Mouse (Mus musculus): ENCODE measurements around the gene Idh3b.

Gene Idh3b

DNA sequence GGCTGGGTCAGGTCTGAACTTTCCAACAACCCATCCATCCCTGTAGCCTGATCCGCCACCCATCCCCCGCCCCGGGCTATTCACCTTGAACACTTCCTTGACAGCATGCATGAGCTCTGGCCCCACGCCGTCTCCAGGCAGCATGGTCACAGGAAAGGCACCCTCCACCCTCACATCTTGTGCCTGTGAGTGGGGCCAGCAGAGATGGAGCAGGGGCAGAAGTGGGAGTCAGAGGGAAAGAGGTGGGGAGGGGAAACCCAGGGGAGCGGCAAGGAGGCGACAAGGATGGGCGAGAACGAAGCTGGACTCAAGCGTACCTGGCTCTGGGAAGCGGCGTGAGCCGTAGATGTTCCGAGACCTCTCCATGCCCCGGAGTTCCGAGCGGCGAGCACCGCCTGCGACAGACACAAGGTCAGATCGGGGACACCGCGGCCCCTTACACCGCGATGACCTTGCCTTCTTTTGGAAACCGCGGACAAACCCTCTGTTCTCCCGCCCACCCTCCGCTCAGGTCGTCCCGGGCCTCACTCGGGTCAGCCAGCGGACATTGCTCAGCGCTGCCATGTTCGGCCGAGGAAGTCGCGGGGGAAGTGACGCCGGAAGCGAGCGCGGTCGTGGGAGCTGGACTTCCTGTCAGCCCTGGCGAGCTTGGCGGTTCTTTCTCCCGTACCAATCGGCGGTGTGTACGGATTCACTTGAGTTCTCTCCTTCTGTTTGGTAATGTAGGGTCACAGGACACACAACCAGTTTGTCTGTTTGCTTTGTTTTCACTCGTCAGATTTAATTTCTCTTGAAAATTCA lies at the start of gene Idh3b:
Gene Idh3b (minus strand): TSS at position 694 of the 801 bp plus-strand sequence.
- CTCF ChIA-PET: interaction anchor here (0.7 kb wide), 1 partner anchor 9 kb away, joined by 3 read pairs; the partner anchor contains the start of gene Nop56

GRCm38 (mm10) chr2:130329502-130329901 lies 45.2 kb upstream of the Idh3b start:
- CTCF ChIA-PET: no interaction called here

- CTCF ChIA-PET: no interaction called here
These were observed 42.7 kb upstream of the Idh3b start for GRCm38 (mm10) chr2:130327057-130327456.

DNA sequence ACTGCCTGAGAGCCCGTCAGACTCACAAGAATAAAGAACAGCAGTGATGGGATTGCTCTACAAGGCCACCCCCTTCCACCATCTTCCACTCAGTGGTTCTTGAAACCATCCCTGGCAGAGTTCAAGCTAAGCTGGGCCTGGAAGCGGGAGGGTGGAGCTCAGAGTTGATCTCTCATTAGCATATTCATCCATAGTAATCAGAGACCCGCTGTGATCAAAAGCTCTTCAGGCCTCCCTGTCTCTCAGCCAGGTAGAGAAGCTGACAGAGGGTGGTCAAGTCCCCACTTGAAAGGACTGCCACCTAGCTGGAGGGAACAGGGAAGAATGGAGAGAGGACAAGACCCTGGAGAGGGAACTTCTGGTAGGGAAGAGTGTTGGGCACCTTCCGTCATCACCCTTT lies 18.7 kb upstream of the Idh3b start:
- CTCF ChIA-PET: no interaction called here

GRCm38 (mm10) chr2:130297580-130297979 lies 13.2 kb upstream of the Idh3b start:
- CTCF ChIA-PET: no interaction called here

- CTCF ChIA-PET: no interaction called here
These were observed 11.9 kb upstream of the Idh3b start for GRCm38 (mm10) chr2:130296134-130296745.

- CTCF ChIA-PET: no interaction called here
These were observed 11.2 kb upstream of the Idh3b start for GRCm38 (mm10) chr2:130295331-130296133.

- CTCF ChIA-PET: interaction anchor here (0.5 kb wide), 1 partner anchor 577 kb away, joined by 3 read pairs; no protein-coding TSS in a partner anchor
These were observed 10.6 kb upstream of the Idh3b start, which contains the start of gene Ebf4 for GRCm38 (mm10) chr2:130294936-130295277. Gene Ebf4 (plus strand): TSS chr2:130295169.

DNA sequence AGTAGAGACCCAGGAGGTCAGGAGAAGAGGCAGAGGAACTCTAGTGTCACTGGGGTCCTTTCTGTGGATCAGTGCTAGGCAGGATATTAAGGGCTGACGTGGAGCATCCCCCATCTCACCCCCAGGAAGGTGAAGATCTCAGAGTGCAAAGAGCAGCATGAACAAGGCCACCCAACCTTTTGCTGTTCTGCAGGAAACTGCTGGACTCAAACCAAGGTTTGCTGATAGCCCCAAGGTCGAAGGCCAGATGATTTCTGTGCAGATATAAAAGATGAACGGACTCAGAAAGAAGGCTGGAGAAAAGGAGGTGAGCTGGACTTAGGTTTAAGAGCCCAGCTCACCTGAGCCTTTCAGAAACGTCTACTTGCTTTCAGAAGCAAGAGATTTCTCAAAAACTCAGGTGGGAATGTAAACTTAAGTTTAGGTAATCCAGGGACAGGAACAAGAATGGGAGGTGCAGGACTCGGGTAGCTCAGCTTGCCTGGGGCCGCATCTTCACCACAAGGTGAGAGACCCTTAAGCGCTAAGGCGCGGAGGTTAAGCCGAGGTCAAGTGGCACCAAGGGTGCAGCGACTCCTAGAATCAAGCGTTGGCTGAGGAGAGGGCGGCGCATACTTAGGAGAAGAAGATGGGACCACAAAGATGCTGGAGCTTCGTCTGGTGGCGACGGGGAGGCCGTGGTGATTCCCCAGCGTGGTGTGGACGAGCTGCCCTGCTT lies 10.0 kb upstream of the Idh3b start:
- CTCF ChIA-PET: interaction anchor here (0.5 kb wide), 1 partner anchor 577 kb away, joined by 3 read pairs; no protein-coding TSS in a partner anchor

- CTCF ChIA-PET: no interaction called here
These were observed 9.1 kb upstream of the Idh3b start for GRCm38 (mm10) chr2:130293486-130293885.

DNA sequence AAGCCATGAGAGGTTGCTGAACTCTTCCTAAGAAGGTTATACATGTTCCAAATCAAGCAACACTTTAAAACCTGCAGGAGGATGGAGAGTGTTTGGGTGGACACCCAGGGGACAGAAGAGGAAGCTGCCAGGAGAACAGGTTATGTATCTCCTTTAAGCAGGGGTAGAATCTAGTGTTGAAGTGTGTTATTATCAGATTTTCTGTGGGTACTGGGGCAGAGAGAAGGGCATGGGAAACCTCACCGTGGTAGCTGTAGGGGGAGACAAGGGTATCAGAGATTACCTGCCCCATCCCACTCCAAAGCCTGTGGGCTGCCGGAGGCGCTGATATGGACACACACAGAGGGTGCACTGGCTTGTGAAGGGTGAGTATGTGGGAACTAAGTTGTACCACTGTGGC lies 8.7 kb upstream of the Idh3b start:
- CTCF ChIA-PET: interaction anchor here (0.6 kb wide), 1 partner anchor 21 kb away, joined by 3 read pairs; no protein-coding TSS in a partner anchor

DNA sequence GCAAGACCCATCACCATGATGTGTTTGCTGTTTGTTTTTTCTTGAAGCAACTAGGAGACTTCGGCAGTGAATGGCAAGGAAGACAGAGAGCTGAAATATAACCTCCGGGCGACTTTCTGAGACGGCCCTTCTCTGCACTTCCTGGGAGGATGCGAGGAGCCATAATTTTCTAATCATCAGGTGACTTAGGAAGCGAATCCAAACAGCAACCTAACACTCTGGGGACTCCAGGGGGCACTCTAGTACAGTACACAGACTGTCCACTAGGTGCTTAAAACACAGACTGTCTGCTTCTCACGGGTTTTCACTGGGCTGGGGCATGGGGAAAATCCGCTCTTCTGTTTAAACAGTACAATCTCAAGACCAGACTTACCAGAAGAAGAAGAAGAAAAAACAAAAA lies 7.1 kb upstream of the Idh3b start:
- CTCF ChIA-PET: interaction anchor here (0.6 kb wide), 1 partner anchor 286 kb away, joined by 3 read pairs; no protein-coding TSS in a partner anchor

DNA sequence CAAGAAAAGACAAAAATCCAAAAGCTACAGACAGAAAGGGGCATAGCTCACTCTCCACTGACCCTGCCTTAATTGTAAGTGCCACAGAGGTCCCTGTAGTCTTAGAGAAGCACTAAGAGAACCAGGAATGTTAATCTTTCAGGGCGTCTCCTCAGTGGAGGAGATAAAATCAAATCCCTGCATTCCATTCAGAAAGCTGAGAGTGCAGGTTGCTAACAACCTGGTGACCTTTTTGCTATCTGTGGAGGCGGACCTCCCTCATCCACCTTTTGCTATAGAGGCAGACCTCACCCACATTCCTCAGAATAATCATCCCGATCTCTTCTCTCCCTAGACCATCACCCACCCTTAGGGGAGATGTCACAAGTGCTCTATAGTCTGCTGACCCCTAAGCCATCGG lies 4.7 kb upstream of the Idh3b start:
- CTCF ChIA-PET: no interaction called here

- CTCF ChIA-PET: no interaction called here
These were observed 3.5 kb downstream of the Idh3b start for GRCm38 (mm10) chr2:130280818-130281217.

GRCm38 (mm10) chr2:130280224-130280623 lies 4.1 kb downstream of the Idh3b start:
- CTCF ChIA-PET: no interaction called here

- CTCF ChIA-PET: no interaction called here
These were observed 4.7 kb downstream of the Idh3b start for GRCm38 (mm10) chr2:130279600-130280091.

GRCm38 (mm10) chr2:130275649-130276048 lies 8.7 kb downstream of the Idh3b start:
- CTCF ChIA-PET: no interaction called here

GRCm38 (mm10) chr2:130274862-130275261 lies 9.5 kb downstream of the Idh3b start:
- CTCF ChIA-PET: interaction anchor here (0.9 kb wide), 1 partner anchor 9 kb away, joined by 3 read pairs; the partner anchor contains the start of gene Idh3b

GRCm38 (mm10) chr2:130274149-130274861 lies 10.0 kb downstream of the Idh3b start, which contains the start of gene Nop56:
Gene Nop56 (plus strand): TSS chr2:130274430.
- CTCF ChIA-PET: interaction anchor here (0.9 kb wide), 1 partner anchor 10 kb away, joined by 3 read pairs; the partner anchor contains the start of gene Idh3b

GRCm38 (mm10) chr2:130273732-130274131 lies 10.6 kb downstream of the Idh3b start:
- CTCF ChIA-PET: no interaction called here

DNA sequence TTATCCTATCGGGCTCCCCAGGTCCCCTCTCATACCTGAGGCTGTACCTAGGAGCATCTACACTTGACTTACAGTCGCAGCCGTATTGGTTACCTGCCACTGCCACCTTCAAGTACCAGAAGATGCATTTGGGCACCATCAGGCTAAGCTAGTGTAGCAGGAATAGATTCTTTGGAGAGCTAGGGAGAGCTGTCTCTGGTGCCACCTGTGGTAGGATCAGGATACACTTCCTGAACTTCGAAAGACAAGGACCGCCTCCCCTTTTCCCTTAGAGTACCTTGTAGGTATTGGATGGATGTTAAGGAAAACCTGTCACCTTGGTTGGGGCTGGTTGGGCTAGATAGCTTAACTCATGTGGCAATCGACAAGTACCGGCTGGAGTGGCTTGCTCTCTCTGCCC lies 16.3 kb downstream of the Idh3b start:
- CTCF ChIA-PET: no interaction called here

All from spleen, embryonic (tissue).